Mouse (Mus musculus): Measurements from ENCODE around the gene Actb.

The Actb gene

GRCm38 (mm10) chr5:142906532-142907047 lies at the start of gene Actb:
Gene Actb (minus strand): TSS chr5:142906754.
- in situ Hi-C loops (cut with MboI; ENCODE audit: unreplicated experiment in 2 of 2): loop anchor here (5.0 to 25.0 kb wide), 2 partner anchors 89 to 1281 kb away; partner anchors contain the start of genes Tnrc18 (in 2 of the 2) and Bhlha15 (in 1 of the 2)

GRCm38 (mm10) chr5:142953641-142954040 lies 47.1 kb upstream of the Actb start:
- in situ Hi-C loops (cut with MboI; ENCODE audit: unreplicated experiment in 2 of 2): no loop called here

GRCm38 (mm10) chr5:142950405-142950804 lies 43.9 kb upstream of the Actb start:
- in situ Hi-C loops (cut with MboI; ENCODE audit: unreplicated experiment in 2 of 2): no loop called here

- in situ Hi-C loops (cut with MboI; ENCODE audit: unreplicated experiment in 2 of 2): loop anchor here in 1 of 2 experiments (10.0 kb wide), 1 partner anchor 385 kb away; no protein-coding TSS in a partner anchor
Measured at GRCm38 (mm10) chr5:142949580-142949979, 43.0 kb upstream of the Actb start.

GRCm38 (mm10) chr5:142947460-142947859 lies 40.9 kb upstream of the Actb start:
- in situ Hi-C loops (cut with MboI; ENCODE audit: unreplicated experiment in 2 of 2): loop anchor here in 1 of 2 experiments (10.0 kb wide), 1 partner anchor 383 kb away; no protein-coding TSS in a partner anchor

- in situ Hi-C loops (cut with MboI; ENCODE audit: unreplicated experiment in 2 of 2): loop anchor here in 1 of 2 experiments (10.0 kb wide), 1 partner anchor 380 kb away; no protein-coding TSS in a partner anchor
Measured at GRCm38 (mm10) chr5:142944979-142945682, 38.6 kb upstream of the Actb start.

- in situ Hi-C loops (cut with MboI; ENCODE audit: unreplicated experiment in 2 of 2): loop anchor here in 1 of 2 experiments (10.0 kb wide), 1 partner anchor 376 kb away; no protein-coding TSS in a partner anchor
Measured at GRCm38 (mm10) chr5:142940393-142940792, 33.8 kb upstream of the Actb start.

GRCm38 (mm10) chr5:142937956-142938727 lies 31.6 kb upstream of the Actb start:
- in situ Hi-C loops (cut with MboI; ENCODE audit: unreplicated experiment in 2 of 2): loop anchor here (5.0 kb wide), 3 partner anchors 124 to 364 kb away; no protein-coding TSS in a partner anchor

- in situ Hi-C loops (cut with MboI; ENCODE audit: unreplicated experiment in 2 of 2): loop anchor here (5.0 kb wide), 3 partner anchors 126 to 366 kb away; no protein-coding TSS in a partner anchor
Measured at GRCm38 (mm10) chr5:142936336-142936719, 29.8 kb upstream of the Actb start.

- in situ Hi-C loops (cut with MboI; ENCODE audit: unreplicated experiment in 2 of 2): loop anchor here (5.0 kb wide), 3 partner anchors 127 to 367 kb away; no protein-coding TSS in a partner anchor
Measured at GRCm38 (mm10) chr5:142935642-142936335, 29.2 kb upstream of the Actb start.

- in situ Hi-C loops (cut with MboI; ENCODE audit: unreplicated experiment in 2 of 2): loop anchor here (5.0 kb wide), 1 partner anchor 45 kb away; no protein-coding TSS in a partner anchor
Measured at GRCm38 (mm10) chr5:142932731-142933130, 26.2 kb upstream of the Actb start.

- in situ Hi-C loops (cut with MboI; ENCODE audit: unreplicated experiment in 2 of 2): loop anchor here (5.0 kb wide), 1 partner anchor 45 kb away; no protein-coding TSS in a partner anchor
Measured at GRCm38 (mm10) chr5:142932084-142932685, 25.6 kb upstream of the Actb start.

GRCm38 (mm10) chr5:142931241-142931745 lies 24.7 kb upstream of the Actb start:
- in situ Hi-C loops (cut with MboI; ENCODE audit: unreplicated experiment in 2 of 2): loop anchor here (5.0 kb wide), 1 partner anchor 44 kb away; no protein-coding TSS in a partner anchor

GRCm38 (mm10) chr5:142929400-142929752 lies 22.8 kb upstream of the Actb start:
- in situ Hi-C loops (cut with MboI; ENCODE audit: unreplicated experiment in 2 of 2): no loop called here

- in situ Hi-C loops (cut with MboI; ENCODE audit: unreplicated experiment in 2 of 2): no loop called here
Measured at GRCm38 (mm10) chr5:142928749-142929399, 22.3 kb upstream of the Actb start.

GRCm38 (mm10) chr5:142927341-142927930 lies 20.9 kb upstream of the Actb start:
- in situ Hi-C loops (cut with MboI; ENCODE audit: unreplicated experiment in 2 of 2): no loop called here

- in situ Hi-C loops (cut with MboI; ENCODE audit: unreplicated experiment in 2 of 2): no loop called here
Measured at GRCm38 (mm10) chr5:142926940-142927228, 20.3 kb upstream of the Actb start.

- in situ Hi-C loops (cut with MboI; ENCODE audit: unreplicated experiment in 2 of 2): no loop called here
Measured at GRCm38 (mm10) chr5:142926204-142926939, 19.8 kb upstream of the Actb start.
